Mouse (Mus musculus): Measurements from ENCODE around the gene Slc51b. TPM values are rescaled to one million over a fixed set of nuclear protein-coding genes. Genes with fewer than 3 reads are reported as not detected.

Gene Slc51b
- not detected in 2 replicates for polyA plus RNA-seq (2015; fragmentation: Nextera tagmentation; extraction: Ambion mirVana)

GRCm38 (mm10) chr9:65422760-65423501, at the start of gene Slc51b:
Gene Slc51b, minus strand, starts transcription at chr9:65422955.
- WGBS: 71% methylated on average over 11 of the region's 11 CpGs

GRCm38 (mm10) chr9:65467686-65468085, 44.9 kb upstream of the Slc51b start:
- H3K4me1 ChIP-seq (replicated peaks): peaks cover 3% of the 10 kb centered on the region
- H3K9me3 ChIP-seq (replicated peaks): no peaks in the 10 kb centered on the region
- H3K36me3 ChIP-seq: peaks cover 37% of the 10 kb centered on the region
- no peak overlapping the region for H3K4me3 ChIP-seq
- H3K27ac ChIP-seq: no peak overlapping the region
- ATAC-seq (replicated peaks; ENCODE audit: insufficient number of reproducible peaks, insufficient read depth, low FRiP score, low read depth): no peak
- WGBS: 61% methylated on average over 11 of the region's 11 CpGs
- H3K27me3 ChIP-seq: no peaks in the 10 kb centered on the region
- no peak overlapping the region for H3K4me2 ChIP-seq
- H3K9ac ChIP-seq: no peak overlapping the region

More at GRCm38 (mm10) chr9:65422760-65423501, at the start of gene Slc51b:
- no peaks in the 10 kb centered on the region for H3K4me1 ChIP-seq (replicated peaks)
- H3K27me3 ChIP-seq: no peaks in the 10 kb centered on the region
- no peak within 1 kb of the TSS for H3K27ac ChIP-seq
- no peak within 1 kb of the TSS for H3K9ac ChIP-seq
- H3K9me3 ChIP-seq (replicated peaks): no peaks in the 10 kb centered on the region
- no peak within 1 kb of the TSS for H3K4me3 ChIP-seq
- no peaks in the 10 kb centered on the region for H3K36me3 ChIP-seq
- ATAC-seq (replicated peaks; ENCODE audit: insufficient number of reproducible peaks, insufficient read depth, low FRiP score, low read depth): no peak
- no peak within 1 kb of the TSS for H3K4me2 ChIP-seq

GRCm38 (mm10) chr9:65465241-65465640, 42.5 kb upstream of the Slc51b start:
- H3K4me1 ChIP-seq (replicated peaks): peaks cover 16% of the 10 kb centered on the region
- ATAC-seq (replicated peaks; ENCODE audit: insufficient number of reproducible peaks, insufficient read depth, low FRiP score, low read depth): no peak
- no peak overlapping the region for H3K4me3 ChIP-seq
- no peak overlapping the region for H3K9ac ChIP-seq
- no peak overlapping the region for H3K27ac ChIP-seq
- no peak overlapping the region for H3K4me2 ChIP-seq
- WGBS: 95% methylated on average over 2 of the region's 2 CpGs
- no peaks in the 10 kb centered on the region for H3K27me3 ChIP-seq
- H3K36me3 ChIP-seq: peaks cover 24% of the 10 kb centered on the region
- H3K9me3 ChIP-seq (replicated peaks): no peaks in the 10 kb centered on the region

DNA sequence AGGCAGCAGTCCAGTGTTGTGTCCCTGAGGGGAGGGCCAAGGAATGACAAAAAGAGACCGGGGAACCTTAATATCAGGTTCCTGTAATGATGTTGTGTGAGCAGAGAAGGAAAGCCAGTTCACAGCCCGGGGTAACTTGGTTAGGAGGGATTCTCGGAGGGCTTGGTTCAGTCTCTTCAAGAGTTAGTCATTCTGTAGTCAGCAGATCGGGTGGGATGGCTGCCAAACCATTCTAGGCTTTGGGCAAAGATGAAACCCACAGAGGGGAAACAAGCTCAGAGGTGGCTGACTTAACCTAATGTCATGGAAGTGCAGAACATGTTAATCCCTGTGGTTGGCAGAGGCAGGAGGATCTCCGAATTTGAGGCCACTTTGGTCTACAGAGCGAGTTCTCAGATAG, 41.4 kb upstream of the Slc51b start:
- no peak for ATAC-seq (replicated peaks; ENCODE audit: insufficient number of reproducible peaks, insufficient read depth, low FRiP score, low read depth)
- Histone ChIP-seq H3K4me2 (no peak overlapping the region), H3K9me3 (replicated peaks) (no peaks in the 10 kb centered on the region), H3K27ac (no peak overlapping the region), H3K9ac (no peak overlapping the region), H3K4me3 (no peak overlapping the region), H3K4me1 (replicated peaks) (peaks cover 16% of the 10 kb centered on the region), H3K27me3 (no peaks in the 10 kb centered on the region), H3K36me3 (peaks cover 14% of the 10 kb centered on the region; the same call in 1 of the 2 replicates)
- WGBS: 89% methylated on average over 6 of the region's 6 CpGs

- Histone ChIP-seq H3K4me3 (no peak overlapping the region), H3K4me2 (no peak overlapping the region; the same call in 1 of the 2 replicates)
These were observed 39.8 kb upstream of the Slc51b start for GRCm38 (mm10) chr9:65462544-65462943.

GRCm38 (mm10) chr9:65460732-65461442, 38.1 kb upstream of the Slc51b start, which contains the start of gene Spg21:
Gene Spg21, plus strand, starts transcription at chr9:65460947.
- peak within 1 kb of the TSS; percentile 88 for H3K27ac ChIP-seq
- peak within 1 kb of the TSS; percentile 87 for H3K9ac ChIP-seq
- peak; percentile 94 for ATAC-seq (replicated peaks; ENCODE audit: insufficient number of reproducible peaks, insufficient read depth, low FRiP score, low read depth)
- no peaks in the 10 kb centered on the region for H3K27me3 ChIP-seq
- H3K36me3 ChIP-seq: peaks cover 8% of the 10 kb centered on the region; the same call in 1 of the 2 replicates
- H3K9me3 ChIP-seq (replicated peaks): no peaks in the 10 kb centered on the region
- peak within 1 kb of the TSS; percentile 93 for H3K4me3 ChIP-seq
- under 1% methylated on average over 53 of the region's 53 CpGs for WGBS
- peak within 1 kb of the TSS; percentile 76 for H3K4me2 ChIP-seq
- H3K4me1 ChIP-seq (replicated peaks): peaks cover 16% of the 10 kb centered on the region

More at GRCm38 (mm10) chr9:65462544-65462943, 39.8 kb upstream of the Slc51b start:
- Histone ChIP-seq H3K9ac (no peak overlapping the region), H3K36me3 (peaks cover 11% of the 10 kb centered on the region; the same call in 1 of the 2 replicates), H3K9me3 (replicated peaks) (no peaks in the 10 kb centered on the region), H3K27ac (no peak overlapping the region; the same call in 1 of the 2 replicates), H3K4me1 (replicated peaks) (peaks cover 16% of the 10 kb centered on the region), H3K27me3 (no peaks in the 10 kb centered on the region)
- 63% methylated on average over 5 of the region's 5 CpGs for WGBS
- ATAC-seq (replicated peaks; ENCODE audit: insufficient number of reproducible peaks, insufficient read depth, low FRiP score, low read depth): no peak

- H3K4me3 ChIP-seq: peak overlapping the region; percentile 93; the same call in 1 of the 2 replicates
- H3K4me1 ChIP-seq (replicated peaks): peaks cover 16% of the 10 kb centered on the region
- H3K27me3 ChIP-seq: no peaks in the 10 kb centered on the region
- peak overlapping the region; percentile 76 for H3K4me2 ChIP-seq
- H3K27ac ChIP-seq: peak overlapping the region; percentile 88
- 69% methylated on average over 3 of the region's 3 CpGs for WGBS
- no peak for ATAC-seq (replicated peaks; ENCODE audit: insufficient number of reproducible peaks, insufficient read depth, low FRiP score, low read depth)
- H3K36me3 ChIP-seq: 0 out of 2 replicates have a peak, but pooled peaks cover under 1% of the 10 kb centered on the region
- no peak overlapping the region for H3K9ac ChIP-seq
- no peaks in the 10 kb centered on the region for H3K9me3 ChIP-seq (replicated peaks)
These were observed 37.4 kb upstream of the Slc51b start for GRCm38 (mm10) chr9:65460198-65460597.

- no peak overlapping the region for H3K27ac ChIP-seq
- no peak overlapping the region for H3K4me2 ChIP-seq
- WGBS: 85% methylated on average over 2 of the region's 2 CpGs
- H3K27me3 ChIP-seq: no peaks in the 10 kb centered on the region
- H3K9me3 ChIP-seq (replicated peaks): no peaks in the 10 kb centered on the region
- no peak for ATAC-seq (replicated peaks; ENCODE audit: insufficient number of reproducible peaks, insufficient read depth, low FRiP score, low read depth)
- peaks cover 16% of the 10 kb centered on the region for H3K4me1 ChIP-seq (replicated peaks)
- H3K9ac ChIP-seq: no peak overlapping the region
- no peak overlapping the region for H3K4me3 ChIP-seq
- H3K36me3 ChIP-seq: no peaks in the 10 kb centered on the region
These were observed 36.2 kb upstream of the Slc51b start for GRCm38 (mm10) chr9:65458975-65459374.

GRCm38 (mm10) chr9:65447951-65448350, 25.2 kb upstream of the Slc51b start:
- Histone ChIP-seq H3K36me3 (peaks cover 63% of the 10 kb centered on the region), H3K4me1 (replicated peaks) (no peaks in the 10 kb centered on the region), H3K4me2 (no peak overlapping the region), H3K4me3 (no peak overlapping the region), H3K27ac (no peak overlapping the region), H3K9ac (no peak overlapping the region), H3K9me3 (replicated peaks) (no peaks in the 10 kb centered on the region), H3K27me3 (no peaks in the 10 kb centered on the region)
- ATAC-seq (replicated peaks; ENCODE audit: insufficient number of reproducible peaks, insufficient read depth, low FRiP score, low read depth): no peak
- 86% methylated on average over 6 of the region's 6 CpGs for WGBS

GRCm38 (mm10) chr9:65444692-65445091, 21.9 kb upstream of the Slc51b start:
- Histone ChIP-seq H3K4me1 (replicated peaks) (no peaks in the 10 kb centered on the region), H3K36me3 (peaks cover 53% of the 10 kb centered on the region), H3K9me3 (replicated peaks) (no peaks in the 10 kb centered on the region), H3K9ac (no peak overlapping the region), H3K4me3 (no peak overlapping the region), H3K4me2 (no peak overlapping the region), H3K27me3 (no peaks in the 10 kb centered on the region), H3K27ac (no peak overlapping the region)
- ATAC-seq (replicated peaks; ENCODE audit: insufficient number of reproducible peaks, insufficient read depth, low FRiP score, low read depth): no peak
- 95% methylated on average over 4 of the region's 4 CpGs for WGBS

- peaks cover 4% of the 10 kb centered on the region; the same call in 1 of the 2 replicates for H3K4me1 ChIP-seq (replicated peaks)
- peak within 1 kb of the TSS; percentile 77 for H3K4me2 ChIP-seq
- H3K27me3 ChIP-seq: no peaks in the 10 kb centered on the region
- H3K36me3 ChIP-seq: peaks cover 6% of the 10 kb centered on the region
- peak within 1 kb of the TSS; percentile 80 for H3K9ac ChIP-seq
- H3K9me3 ChIP-seq (replicated peaks): no peaks in the 10 kb centered on the region
- ATAC-seq (replicated peaks; ENCODE audit: insufficient number of reproducible peaks, insufficient read depth, low FRiP score, low read depth): peak; percentile 91
- H3K27ac ChIP-seq: peak within 1 kb of the TSS; percentile 39
- WGBS: under 1% methylated on average over 54 of the region's 54 CpGs
- peak within 1 kb of the TSS; percentile 94 for H3K4me3 ChIP-seq
These were observed 13.0 kb upstream of the Slc51b start, which contains the start of gene Mtfmt for GRCm38 (mm10) chr9:65435671-65436301. Gene Mtfmt, plus strand, starts transcription at chr9:65435782.

All from heart, embryonic 15.5 days (tissue).